Mouse (Mus musculus) MEL (cell line): ENCODE measurements around the gene Ciita. TPM values are rescaled to one million over a fixed set of nuclear protein-coding genes. Genes with fewer than 3 reads are reported as not detected.

Source experiments
- DNase-seq: peaks from one replicate; pipeline ENCODE4 v3.0.0; 2011; ENCODE audit warnings: low read depth, low spot score
- H3K27ac ChIP-seq: 2 replicates; pipeline ENCODE4 v1.5.1; 2012; ENCODE audit warnings: low read depth, mild to moderate bottlenecking, control low read depth, low read length, moderate library complexity; ENCODE audit not compliant: control insufficient read depth
- H3K27me3 ChIP-seq, 2 experiments: fragments of 150-350 bp in 1 of 2; sonication (generic) in 1 of 2; 2 replicates each; pipeline ENCODE4 v1.6.1; 2012; ENCODE audit warnings: low read length in 2 of 2, mild to moderate bottlenecking in 2 of 2, improper control_type of control experiment in 1 of 2, moderate library complexity in 1 of 2; ENCODE audit not compliant: insufficient read depth in 2 of 2, control insufficient read depth in 1 of 2
- H3K36me3 ChIP-seq, 2 experiments: 2 replicates each; pipeline ENCODE4 v1.6.1; 2012 to 2014; ENCODE audit warnings: low read length in 2 of 2, improper control_type of control experiment in 1 of 2, inconsistent platforms in 1 of 2, mild to moderate bottlenecking in 1 of 2; ENCODE audit not compliant: insufficient read depth in 2 of 2, control insufficient read depth in 1 of 2
- H3K4me1 ChIP-seq, 2 experiments: fragments of 150-350 bp in 1 of 2; sonication (generic) in 1 of 2; 2 replicates each; pipeline ENCODE4 v1.6.1; 2012; ENCODE audit warnings: low read length in 2 of 2, improper control_type of control experiment in 1 of 2, mild to moderate bottlenecking in 1 of 2; ENCODE audit not compliant: insufficient read depth in 2 of 2, control insufficient read depth in 1 of 2
- H3K4me3 ChIP-seq, 2 experiments: fragments of 150-350 bp in 1 of 2; sonication (generic) in 1 of 2; 2 replicates each; pipeline ENCODE4 v1.5.1; 2012; ENCODE audit warnings: low read depth in 2 of 2, low read length in 2 of 2, mild to moderate bottlenecking in 2 of 2, moderate library complexity in 2 of 2, control low read depth in 1 of 2, improper control_type of control experiment in 1 of 2; ENCODE audit not compliant: control insufficient read depth in 1 of 2, insufficient read depth in 1 of 2
- H3K79me2 ChIP-seq: 2 replicates; pipeline ENCODE4 v1.6.1; 2012; ENCODE audit warnings: mild to moderate bottlenecking, low read length, moderate library complexity; ENCODE audit not compliant: control insufficient read depth, poor library complexity, insufficient read depth
- H3K9ac ChIP-seq: 2 replicates; pipeline ENCODE4 v1.6.1; 2012; ENCODE audit warnings: low read depth, mild to moderate bottlenecking, control low read depth, low read length, moderate library complexity; ENCODE audit not compliant: control insufficient read depth, poor library complexity, severe bottlenecking
- H3K9me3 ChIP-seq: fragments of 150-350 bp; sonication (generic); replicated peaks from 2 replicates; pipeline ENCODE4 v1.6.1; 2012; ENCODE audit warnings: mild to moderate bottlenecking, low read length, improper control_type of control experiment, moderate library complexity; ENCODE audit not compliant: insufficient read depth
- BHLHE40 ChIP-seq: IDR thresholded peaks from 2 replicates; pipeline ENCODE4 v1.6.1; 2012; ENCODE audit warnings: low read depth, mild to moderate bottlenecking, inconsistent platforms, low read length, improper control_type of control experiment, borderline replicate concordance
- CHD1 ChIP-seq: IDR thresholded peaks from 2 replicates; pipeline ENCODE4 v1.6.1; 2012; ENCODE audit warnings: low read depth, mild to moderate bottlenecking, inconsistent platforms, low read length, improper control_type of control experiment
- CHD2 ChIP-seq: IDR thresholded peaks from 2 replicates; pipeline ENCODE4 v1.6.1; 2011; ENCODE audit warnings: low read length, improper control_type of control experiment
- CTCF ChIP-seq, 3 experiments: IDR thresholded peaks in 2 of 3; conservative IDR thresholded peaks in 1 of 3; 2 replicates each; pipeline ENCODE4 v1.5.1; 2011 to 2012; ENCODE audit warnings: low read length in 3 of 3, low read depth in 2 of 3, mild to moderate bottlenecking in 2 of 3, improper control_type of control experiment in 1 of 3, inconsistent platforms in 1 of 3, mixed read lengths in 1 of 3, moderate library complexity in 1 of 3; ENCODE audit not compliant: control insufficient read depth in 1 of 3, insufficient read depth in 1 of 3, poor library complexity in 1 of 3, severe bottlenecking in 1 of 3
- E2F4 ChIP-seq: IDR thresholded peaks from 2 replicates; pipeline ENCODE4 v1.6.1; 2011; ENCODE audit warnings: low read depth, low read length, improper control_type of control experiment, borderline replicate concordance
- ELF1 ChIP-seq: IDR thresholded peaks from 2 replicates; pipeline ENCODE4 v1.6.1; 2014; ENCODE audit warnings: low read depth, mild to moderate bottlenecking, inconsistent platforms, low read length, improper control_type of control experiment, moderate library complexity
- EP300 ChIP-seq, 2 experiments: IDR thresholded peaks; 2 replicates each; pipeline ENCODE4 v1.6.1; 2011; ENCODE audit warnings: improper control_type of control experiment in 2 of 2, low read length in 2 of 2, low read depth in 1 of 2, mild to moderate bottlenecking in 1 of 2
- GATA1 ChIP-seq: IDR thresholded peaks from 2 replicates; pipeline ENCODE4 v1.6.1; 2011; ENCODE audit warnings: low read depth, low read length, improper control_type of control experiment
- KAT2A ChIP-seq: conservative IDR thresholded peaks from 2 replicates; pipeline ENCODE4 v1.6.1; 2012; ENCODE audit warnings: low read depth, low read length, improper control_type of control experiment, inconsistent platforms
- MAFK ChIP-seq: IDR thresholded peaks from 2 replicates; pipeline ENCODE4 v1.6.1; 2011; ENCODE audit warnings: low read depth, mild to moderate bottlenecking, low read length, improper control_type of control experiment, borderline replicate concordance
- MAX ChIP-seq: IDR thresholded peaks from 2 replicates; pipeline ENCODE4 v1.6.1; 2011; ENCODE audit warnings: low read length, improper control_type of control experiment
- MEF2A ChIP-seq: IDR thresholded peaks from 2 replicates; pipeline ENCODE4 v1.6.1; 2014; ENCODE audit warnings: low read depth, mild to moderate bottlenecking, inconsistent platforms, low read length, improper control_type of control experiment; ENCODE audit not compliant: poor library complexity, insufficient replicate concordance, severe bottlenecking; ENCODE audit errors: extremely low read depth
- MXI1 ChIP-seq: IDR thresholded peaks from 2 replicates; pipeline ENCODE4 v1.6.1; 2011; ENCODE audit warnings: mild to moderate bottlenecking, low read depth, low read length, improper control_type of control experiment
- MYC ChIP-seq: IDR thresholded peaks from 2 replicates; pipeline ENCODE4 v1.6.1; 2011; ENCODE audit warnings: low read depth, mild to moderate bottlenecking, low read length, improper control_type of control experiment, moderate library complexity
- NRF1 ChIP-seq: IDR thresholded peaks from 2 replicates; pipeline ENCODE4 v1.6.1; 2014; ENCODE audit warnings: low read depth, mild to moderate bottlenecking, inconsistent platforms, low read length, improper control_type of control experiment, moderate library complexity; ENCODE audit not compliant: poor library complexity, insufficient read depth, severe bottlenecking
- RAD21 ChIP-seq: IDR thresholded peaks from 2 replicates; pipeline ENCODE4 v1.6.1; 2011; ENCODE audit warnings: mild to moderate bottlenecking, low read depth, low read length, improper control_type of control experiment
- RCOR1 ChIP-seq: IDR thresholded peaks from 2 replicates; pipeline ENCODE4 v1.6.1; 2012; ENCODE audit warnings: low read depth, mild to moderate bottlenecking, inconsistent platforms, low read length, improper control_type of control experiment
- SIN3A ChIP-seq: IDR thresholded peaks from 2 replicates; pipeline ENCODE4 v1.6.1; 2012; ENCODE audit warnings: low read length, improper control_type of control experiment, inconsistent platforms
- SMC3 ChIP-seq: IDR thresholded peaks from 2 replicates; pipeline ENCODE4 v1.6.1; 2011; ENCODE audit warnings: low read depth, low read length, improper control_type of control experiment
- TAL1 ChIP-seq: IDR thresholded peaks from 2 replicates; pipeline ENCODE4 v1.6.1; 2012; ENCODE audit warnings: mild to moderate bottlenecking, inconsistent platforms, low read length, moderate library complexity, mixed read lengths
- TBP ChIP-seq: IDR thresholded peaks from 2 replicates; pipeline ENCODE4 v1.8.0; 2011; ENCODE audit warnings: low read depth, low read length, improper control_type of control experiment
- USF1 ChIP-seq: IDR thresholded peaks from 2 replicates; pipeline ENCODE4 v1.6.1; 2014; ENCODE audit warnings: low read depth, mild to moderate bottlenecking, inconsistent platforms, low read length, improper control_type of control experiment, moderate library complexity
- ZKSCAN1 ChIP-seq: IDR thresholded peaks from 2 replicates; pipeline ENCODE4 v1.6.1; 2012; ENCODE audit warnings: low read depth, mild to moderate bottlenecking, inconsistent platforms, low read length, improper control_type of control experiment, moderate library complexity
- ZMIZ1 ChIP-seq: IDR thresholded peaks from 2 replicates; pipeline ENCODE4 v1.6.1; 2012; ENCODE audit warnings: low read depth, mild to moderate bottlenecking, inconsistent platforms, low read length, improper control_type of control experiment, moderate library complexity
- polyA plus RNA-seq, 2 experiments: library from polyadenylated mRNA; stranded (reverse) in 1 of 2; unstranded in 1 of 2; fragments of >175 nt in 1 of 2; fragments of >200 nt in 1 of 2; gene quantifications; 2 replicates each; pipeline versions ENCODE4 v1.2.1 to v1.2.4; 2012; ENCODE audit warnings: low replicate concordance in 2 of 2, low read depth in 1 of 2; ENCODE audit not compliant: insufficient read length in 2 of 2, insufficient read depth in 1 of 2, missing spikeins in 1 of 2
- total RNA-seq: library from RNA; depleted of rRNA; stranded (reverse); fragments of 300-350 nt; gene quantifications from 2 replicates; pipeline ENCODE4 v1.2.3, GENCODE M21; 2012

The Ciita gene
- total and polyA plus RNA-seq, 3 experiments, result 0.04 TPM; not detected in 2

GRCm38 (mm10) chr16:10549600-10549999, 69.7 kb downstream of the Ciita start:
- Histone ChIP-seq H3K9ac (no peak overlapping the region), H3K36me3 (peaks cover 0 to 12% of the 10 kb centered on the region in 2 experiments; a peak in 2 of 4 replicates), H3K4me1 (peaks cover 5 to 13% of the 10 kb centered on the region in 2 experiments; a peak in 3 of 4 replicates), H3K27me3 (no peaks in the 10 kb centered on the region), H3K27ac (no peak overlapping the region), H3K79me2 (peaks cover 11% of the 10 kb centered on the region), H3K9me3 (no peaks in the 10 kb centered on the region), H3K4me3 (no peak overlapping the region)
- DNase-seq, result no peak
- TF ChIP-seq MEF2A (no peak), MXI1 (no peak)

- no peak for TF ChIP-seq TBP
- TF ChIP-seq MAFK, result no peak
- TF ChIP-seq ZKSCAN1, result no peak
- TF ChIP-seq, all 39 proteins: peak for 0
- peaks cover 0 to 9% of the 10 kb centered on the region in 2 experiments; a peak in 2 of 4 replicates for H3K36me3 ChIP-seq
- peaks cover 5 to 9% of the 10 kb centered on the region in 2 experiments; a peak in 3 of 4 replicates for H3K4me1 ChIP-seq
- no peak for DNase-seq
- no peak overlapping the region for H3K27ac ChIP-seq
- no peak overlapping the region for H3K4me3 ChIP-seq
- peaks cover 8% of the 10 kb centered on the region; the same call in 1 of the 2 replicates for H3K79me2 ChIP-seq
- H3K9me3 ChIP-seq, result no peaks in the 10 kb centered on the region
- no peak overlapping the region for H3K9ac ChIP-seq
- H3K27me3 ChIP-seq, result no peaks in the 10 kb centered on the region
These were observed 71.7 kb downstream of the Ciita start for GRCm38 (mm10) chr16:10551592-10551991.

GRCm38 (mm10) chr16:10553858-10554257, 74.0 kb downstream of the Ciita start:
- DNase-seq, result peak; percentile 64
- Histone ChIP-seq H3K27me3 (no peaks in the 10 kb centered on the region), H3K27ac (no peak overlapping the region), H3K4me3 (no peak overlapping the region), H3K4me1 (peaks cover 5 to 9% of the 10 kb centered on the region in 2 experiments; a peak in 3 of 4 replicates), H3K36me3 (peaks cover 0 to 9% of the 10 kb centered on the region in 2 experiments; a peak in 2 of 4 replicates), H3K79me2 (peaks cover 8% of the 10 kb centered on the region; the same call in 1 of the 2 replicates), H3K9ac (no peak overlapping the region), H3K9me3 (no peaks in the 10 kb centered on the region)
- TF ChIP-seq TAL1, result no peak
- TF ChIP-seq KAT2A, result no peak
- no peak for TF ChIP-seq SMC3
- TF ChIP-seq CHD2, result no peak
- TF ChIP-seq SIN3A, result 0 out of 2 replicates have a peak, but pooled peaks have one; percentile 36
- TF ChIP-seq USF1, result no peak
- 0 out of 2 replicates have a peak, but pooled peaks have one; percentile 41 for TF ChIP-seq ELF1
- no peak for TF ChIP-seq NRF1
- TF ChIP-seq MXI1, result no peak
- no peak for TF ChIP-seq CTCF (IDR thresholded peaks at IDR 0.05 in 2 of 3, conservative IDR thresholded peaks at IDR 0.05 in 1 of 3; ENCODE audit: control insufficient read depth in 1 of 3, insufficient read depth in 1 of 3, low read depth in 2 of 3, low read length in 3 of 3, poor library complexity in 1 of 3, severe bottlenecking in 1 of 3)
- TF ChIP-seq MYC, result no peak
- TF ChIP-seq TBP, result no peak
- TF ChIP-seq CHD1, result no peak
- no peak for TF ChIP-seq MAX
- peak in 1 of 2 experiments; percentile 56; a peak in 1 of 4 replicates for TF ChIP-seq EP300 (IDR thresholded peaks at IDR 0.05; ENCODE audit: low read depth in 1 of 2, low read length in 2 of 2)
- TF ChIP-seq RAD21, result no peak
- TF ChIP-seq MEF2A, result no peak
- no peak for TF ChIP-seq E2F4
- no peak for TF ChIP-seq ZMIZ1
- peak; percentile 91 for TF ChIP-seq GATA1
- no peak for TF ChIP-seq BHLHE40
- TF ChIP-seq RCOR1, result peak; percentile 13; the same call in 1 of the 2 replicates
